Mouse (Mus musculus): ENCODE data around the gene Pagr1a. TPM values are rescaled to one million over a fixed set of nuclear protein-coding genes. Genes with fewer than 3 reads are reported as not detected.

The Pagr1a gene
- polyA plus RNA-seq, 1 experiment from 2014 or later, result 51.4 TPM

DNA sequence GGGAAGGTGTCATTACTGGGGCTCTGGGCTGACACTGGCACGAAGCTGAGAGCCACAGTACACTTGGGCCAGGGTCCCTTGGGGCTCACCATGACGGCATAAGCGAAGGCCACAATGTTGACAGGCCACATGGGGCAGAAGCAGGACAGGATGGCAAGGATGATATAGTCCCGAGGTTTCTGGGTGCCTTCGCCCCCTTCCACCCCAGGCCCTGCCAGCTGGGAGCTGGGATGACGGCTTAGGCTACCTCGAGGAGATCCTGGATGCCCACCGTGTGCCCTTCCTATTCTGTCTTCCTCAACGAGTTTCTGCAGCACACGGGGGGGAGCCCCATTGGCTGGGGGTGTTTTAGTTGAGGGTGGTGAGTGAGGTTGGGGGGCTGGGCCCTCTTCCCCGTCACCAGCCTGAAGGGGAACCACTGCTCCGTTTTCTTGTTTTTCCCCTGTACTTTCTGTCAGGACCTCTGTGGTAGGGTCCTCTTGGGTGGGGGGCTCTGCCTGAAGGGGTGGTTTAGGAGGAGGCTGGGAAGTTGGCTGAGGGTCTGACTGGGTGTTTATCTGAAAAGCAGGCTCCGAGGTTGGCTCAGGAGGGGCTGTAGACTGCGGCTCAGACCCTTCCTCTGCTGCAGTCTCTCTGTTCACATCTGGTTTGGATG, 2.3 kb upstream of the Pagr1a start:
- peak overlapping the region; percentile 50 for H3K4me3 ChIP-seq
- H3K36me3 ChIP-seq, result peaks cover 42% of the 10 kb centered on the region
- no peak for ATAC-seq (ENCODE audit: insufficient number of reproducible peaks, insufficient read depth, low FRiP score, low TSS enrichment)
- peaks cover 86% of the 10 kb centered on the region for H3K4me1 ChIP-seq
- WGBS, result 70% methylated on average over 14 of the region's 14 CpGs
- H3K27ac ChIP-seq, result peak overlapping the region; percentile 90
- no peaks in the 10 kb centered on the region for H3K9me3 ChIP-seq
- H3K4me2 ChIP-seq (replicated peaks), result peak overlapping the region; percentile 97
- peak overlapping the region; percentile 69 for H3K9ac ChIP-seq
- H3K27me3 ChIP-seq, result no peaks in the 10 kb centered on the region

GRCm38 (mm10) chr7:127018416-127019305, 1.5 kb upstream of the Pagr1a start:
- Histone ChIP-seq H3K9ac (peak overlapping the region; percentile 69; the same call in 1 of the 2 replicates), H3K4me2 (replicated peaks) (peak overlapping the region; percentile 97)

GRCm38 (mm10) chr7:127017950-127018345, 796 bp upstream of the Pagr1a start:
- Histone ChIP-seq H3K36me3 (peaks cover 41% of the 10 kb centered on the region), H3K4me2 (replicated peaks) (peak overlapping the region; percentile 97), H3K4me1 (peaks cover 77% of the 10 kb centered on the region), H3K27ac (peak overlapping the region; percentile 93), H3K9me3 (no peaks in the 10 kb centered on the region), H3K27me3 (no peaks in the 10 kb centered on the region), H3K9ac (peak overlapping the region; percentile 69; the same call in 1 of the 2 replicates), H3K4me3 (no peak overlapping the region)
- WGBS, result 63% methylated on average over 6 of the region's 6 CpGs
- ATAC-seq (ENCODE audit: insufficient number of reproducible peaks, insufficient read depth, low FRiP score, low TSS enrichment), result no peak

More at GRCm38 (mm10) chr7:127018416-127019305, 1.5 kb upstream of the Pagr1a start:
- Histone ChIP-seq H3K4me1 (peaks cover 84% of the 10 kb centered on the region), H3K27me3 (no peaks in the 10 kb centered on the region), H3K4me3 (peak overlapping the region; percentile 50), H3K27ac (peak overlapping the region; percentile 90; the same call in 1 of the 2 replicates), H3K36me3 (peaks cover 42% of the 10 kb centered on the region), H3K9me3 (no peaks in the 10 kb centered on the region)
- no peak for ATAC-seq (ENCODE audit: insufficient number of reproducible peaks, insufficient read depth, low FRiP score, low TSS enrichment)
- 64% methylated on average over 15 of the region's 15 CpGs for WGBS

DNA sequence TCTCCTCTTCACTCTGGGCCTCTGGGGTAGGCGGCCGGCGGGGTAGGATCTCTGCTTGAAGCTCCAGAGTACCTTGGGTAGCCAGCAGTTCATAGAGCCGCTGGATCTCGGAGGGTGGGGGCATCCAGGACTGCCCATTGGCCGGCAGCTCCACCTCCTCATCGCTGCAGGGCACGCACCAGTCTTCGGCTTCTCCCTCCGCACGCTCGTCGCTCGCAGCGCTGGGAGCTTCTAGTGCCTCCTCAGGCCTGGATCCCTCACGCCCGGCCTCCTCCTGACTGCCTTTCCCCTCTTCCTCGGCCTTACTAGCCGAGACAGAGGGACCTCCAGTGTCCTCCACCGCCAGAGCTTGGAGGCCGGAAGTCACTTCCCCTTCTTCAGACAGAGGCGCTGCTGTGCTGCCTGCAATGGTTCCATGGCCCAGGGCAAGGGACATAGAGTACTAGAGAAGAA, 640 bp downstream of the Pagr1a start:
- Histone ChIP-seq H3K4me3 (peak overlapping the region; percentile 55), H3K27ac (peak overlapping the region; percentile 93), H3K4me1 (peaks cover 62% of the 10 kb centered on the region), H3K27me3 (no peaks in the 10 kb centered on the region), H3K4me2 (replicated peaks) (peak overlapping the region; percentile 97), H3K9me3 (no peaks in the 10 kb centered on the region), H3K36me3 (peaks cover 36% of the 10 kb centered on the region), H3K9ac (peak overlapping the region; percentile 82)
- peak; percentile 22; the same call in 1 of the 2 replicates for ATAC-seq (ENCODE audit: insufficient number of reproducible peaks, insufficient read depth, low FRiP score, low TSS enrichment)
- under 1% methylated on average over 22 of the region's 22 CpGs for WGBS

DNA sequence TGATC, 869 bp downstream of the Pagr1a start, which contains the start of gene Pagr1b:
Pagr1b (minus strand) TSS at position 4 of the 5 bp plus-strand sequence.
- no peak for ATAC-seq (ENCODE audit: insufficient number of reproducible peaks, insufficient read depth, low FRiP score, low TSS enrichment)
- Histone ChIP-seq H3K9me3 (no peaks in the 10 kb centered on the region), H3K27ac (peak within 1 kb of the TSS; percentile 93), H3K27me3 (no peaks in the 10 kb centered on the region), H3K4me2 (replicated peaks) (peak within 1 kb of the TSS; percentile 97), H3K4me1 (peaks cover 60% of the 10 kb centered on the region), H3K9ac (peak within 1 kb of the TSS; percentile 82), H3K36me3 (peaks cover 36% of the 10 kb centered on the region), H3K4me3 (peak within 1 kb of the TSS; percentile 55)

DNA sequence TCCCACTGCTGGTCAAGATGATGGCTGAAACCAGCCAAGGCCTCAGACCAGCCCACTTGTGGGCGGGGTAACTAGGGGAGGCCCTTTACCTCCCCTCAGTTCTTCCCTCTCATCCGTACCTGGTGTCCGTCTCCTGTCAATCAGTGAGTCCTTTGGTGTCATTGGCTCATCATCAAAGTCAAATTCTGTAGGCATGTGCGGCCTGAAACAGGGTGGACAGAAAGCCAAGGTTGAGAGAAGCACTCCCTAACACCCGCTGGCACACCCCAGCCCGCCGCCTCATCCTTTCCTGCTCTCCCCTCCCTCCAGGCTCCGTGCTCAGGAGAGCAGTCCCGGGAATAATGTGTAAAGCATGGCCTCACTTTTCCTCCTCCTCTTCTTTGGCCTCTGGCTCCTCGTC, 1.1 kb downstream of the Pagr1a start:
- Histone ChIP-seq H3K4me2 (replicated peaks) (peak overlapping the region; percentile 97), H3K9me3 (no peaks in the 10 kb centered on the region), H3K4me3 (peak overlapping the region; percentile 55), H3K36me3 (peaks cover 36% of the 10 kb centered on the region), H3K4me1 (peaks cover 58% of the 10 kb centered on the region), H3K27me3 (no peaks in the 10 kb centered on the region), H3K9ac (peak overlapping the region; percentile 82), H3K27ac (peak overlapping the region; percentile 93)
- ATAC-seq (ENCODE audit: insufficient number of reproducible peaks, insufficient read depth, low FRiP score, low TSS enrichment), result no peak
- 1% methylated on average over 10 of the region's 10 CpGs for WGBS

DNA sequence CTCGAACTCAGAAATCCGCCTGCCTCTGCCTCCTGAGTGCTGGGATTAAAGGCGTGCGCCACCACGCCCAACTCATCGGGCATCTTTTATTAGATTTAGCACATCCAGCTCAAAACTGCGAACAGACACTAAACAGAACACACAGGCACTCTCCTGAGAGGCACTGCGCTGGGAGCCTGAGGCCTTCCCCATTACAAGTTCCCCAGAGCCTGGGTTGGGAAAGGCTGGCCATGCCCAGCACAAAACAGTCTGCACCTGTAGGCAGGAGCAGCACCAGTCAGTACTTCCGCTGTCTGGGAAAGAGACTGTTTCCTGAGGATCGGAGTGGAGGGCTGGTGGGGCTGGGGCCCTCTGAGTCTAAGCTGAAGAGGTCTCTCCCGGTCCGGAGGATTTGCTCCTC, 2.2 kb downstream of the Pagr1a start:
- peaks cover 49% of the 10 kb centered on the region for H3K4me1 ChIP-seq
- ATAC-seq (ENCODE audit: insufficient number of reproducible peaks, insufficient read depth, low FRiP score, low TSS enrichment), result no peak
- peaks cover 36% of the 10 kb centered on the region for H3K36me3 ChIP-seq
- H3K9me3 ChIP-seq, result no peaks in the 10 kb centered on the region
- peak overlapping the region; percentile 97 for H3K4me2 ChIP-seq (replicated peaks)
- no peak overlapping the region for H3K4me3 ChIP-seq
- WGBS, result 93% methylated on average over 12 of the region's 12 CpGs
- H3K27me3 ChIP-seq, result no peaks in the 10 kb centered on the region
- no peak overlapping the region; the same call in 1 of the 2 replicates for H3K27ac ChIP-seq
- H3K9ac ChIP-seq, result no peak overlapping the region

GRCm38 (mm10) chr7:127014320-127014719, 2.8 kb downstream of the Pagr1a start, which contains the start of gene Mvp:
Gene Mvp, minus strand, starts transcription at chr7:127014621.
- Histone ChIP-seq H3K27me3 (no peaks in the 10 kb centered on the region), H3K4me1 (peaks cover 42% of the 10 kb centered on the region), H3K27ac (peak within 1 kb of the TSS; percentile 93; the same call in 1 of the 2 replicates), H3K36me3 (peaks cover 36% of the 10 kb centered on the region), H3K9me3 (no peaks in the 10 kb centered on the region), H3K4me3 (peak within 1 kb of the TSS; percentile 55), H3K9ac (peak within 1 kb of the TSS; percentile 82; the same call in 1 of the 2 replicates), H3K4me2 (replicated peaks) (peak within 1 kb of the TSS; percentile 97)
- 40% methylated on average over 11 of the region's 11 CpGs for WGBS
- ATAC-seq (ENCODE audit: insufficient number of reproducible peaks, insufficient read depth, low FRiP score, low TSS enrichment), result no peak

GRCm38 (mm10) chr7:127013385-127013784, 3.8 kb downstream of the Pagr1a start:
- H3K4me1 ChIP-seq, result peaks cover 35% of the 10 kb centered on the region
- no peaks in the 10 kb centered on the region for H3K9me3 ChIP-seq
- H3K4me2 ChIP-seq (replicated peaks), result no peak overlapping the region
- no peak overlapping the region for H3K27ac ChIP-seq
- H3K4me3 ChIP-seq, result no peak overlapping the region
- no peak for ATAC-seq (ENCODE audit: insufficient number of reproducible peaks, insufficient read depth, low FRiP score, low TSS enrichment)
- peaks cover 36% of the 10 kb centered on the region for H3K36me3 ChIP-seq
- no peaks in the 10 kb centered on the region for H3K27me3 ChIP-seq
- no peak overlapping the region for H3K9ac ChIP-seq
- WGBS, result 94% methylated on average over 6 of the region's 6 CpGs

GRCm38 (mm10) chr7:127012845-127013244, 4.3 kb downstream of the Pagr1a start:
- Histone ChIP-seq H3K9ac (no peak overlapping the region), H3K9me3 (no peaks in the 10 kb centered on the region), H3K27ac (no peak overlapping the region), H3K4me3 (no peak overlapping the region), H3K4me1 (peaks cover 30% of the 10 kb centered on the region), H3K36me3 (peaks cover 36% of the 10 kb centered on the region), H3K27me3 (no peaks in the 10 kb centered on the region), H3K4me2 (replicated peaks) (no peak overlapping the region)
- no peak for ATAC-seq (ENCODE audit: insufficient number of reproducible peaks, insufficient read depth, low FRiP score, low TSS enrichment)
- 97% methylated on average over 10 of the region's 10 CpGs for WGBS

GRCm38 (mm10) chr7:127012374-127012773, 4.8 kb downstream of the Pagr1a start:
- ATAC-seq (ENCODE audit: insufficient number of reproducible peaks, insufficient read depth, low FRiP score, low TSS enrichment), result no peak
- no peaks in the 10 kb centered on the region for H3K9me3 ChIP-seq
- H3K27me3 ChIP-seq, result no peaks in the 10 kb centered on the region
- no peak overlapping the region for H3K27ac ChIP-seq
- WGBS, result 87% methylated on average over 6 of the region's 6 CpGs
- H3K4me1 ChIP-seq, result peaks cover 26% of the 10 kb centered on the region
- no peak overlapping the region for H3K9ac ChIP-seq
- H3K4me3 ChIP-seq, result no peak overlapping the region
- H3K36me3 ChIP-seq, result peaks cover 36% of the 10 kb centered on the region
- no peak overlapping the region for H3K4me2 ChIP-seq (replicated peaks)

DNA sequence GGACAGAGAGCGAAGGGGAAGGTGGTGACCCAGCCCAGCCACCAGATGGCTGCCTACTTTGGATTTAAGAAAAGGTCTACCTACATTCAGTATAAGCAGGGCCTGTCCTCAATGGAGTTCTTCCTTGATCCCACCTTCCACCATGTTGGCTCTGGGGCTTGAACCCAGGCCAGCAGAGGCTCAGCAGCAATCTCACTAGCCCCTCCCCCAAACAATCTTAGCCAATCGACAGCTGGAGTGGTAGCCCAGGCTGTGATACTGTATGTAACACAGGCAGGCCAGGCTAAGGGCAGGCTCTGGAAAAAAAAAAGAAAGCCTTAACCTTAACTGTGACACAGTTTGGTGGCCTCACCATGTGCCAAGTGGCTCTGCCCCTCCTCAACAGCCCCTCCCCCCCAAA, 5.4 kb downstream of the Pagr1a start:
- peaks cover 36% of the 10 kb centered on the region for H3K36me3 ChIP-seq
- ATAC-seq (ENCODE audit: insufficient number of reproducible peaks, insufficient read depth, low FRiP score, low TSS enrichment), result no peak
- H3K27me3 ChIP-seq, result no peaks in the 10 kb centered on the region
- no peak overlapping the region for H3K27ac ChIP-seq
- H3K9me3 ChIP-seq, result no peaks in the 10 kb centered on the region
- peaks cover 26% of the 10 kb centered on the region for H3K4me1 ChIP-seq
- no peak overlapping the region for H3K9ac ChIP-seq
- H3K4me2 ChIP-seq (replicated peaks), result no peak overlapping the region
- no peak overlapping the region for H3K4me3 ChIP-seq
- whole genome bisulfite sequencing, result 70% methylated on average over 2 of the region's 2 CpGs
